Mouse (Mus musculus): Measurements from ENCODE around the gene Ino80. TPM values are rescaled to one million over a fixed set of nuclear protein-coding genes. Genes with fewer than 3 reads are reported as not detected.

Gene Ino80
- polyA plus RNA-seq, 3 experiments from 2014 or later = 4.5 to 8.9 (median 7.7) TPM

DNA sequence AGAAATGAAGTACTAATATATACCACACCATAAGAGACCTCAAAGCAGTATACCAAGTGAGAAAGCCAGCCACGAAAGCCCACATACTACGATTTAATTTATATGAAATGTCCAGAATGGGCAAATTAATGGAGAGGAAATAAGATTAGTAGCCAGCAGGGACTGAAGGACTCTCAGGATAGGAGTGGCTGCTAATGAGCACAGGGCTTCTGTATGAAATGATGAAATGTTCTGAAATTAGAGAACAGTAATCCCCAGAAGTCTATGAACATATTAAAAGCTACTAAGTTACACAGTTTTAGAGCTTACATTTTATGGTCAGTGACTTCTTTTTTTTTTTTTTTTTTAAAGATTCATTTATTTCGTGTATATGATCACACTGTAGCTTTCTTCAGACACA lies 22.9 kb downstream of the Ino80 start:
- no peak for ATAC-seq

DNA sequence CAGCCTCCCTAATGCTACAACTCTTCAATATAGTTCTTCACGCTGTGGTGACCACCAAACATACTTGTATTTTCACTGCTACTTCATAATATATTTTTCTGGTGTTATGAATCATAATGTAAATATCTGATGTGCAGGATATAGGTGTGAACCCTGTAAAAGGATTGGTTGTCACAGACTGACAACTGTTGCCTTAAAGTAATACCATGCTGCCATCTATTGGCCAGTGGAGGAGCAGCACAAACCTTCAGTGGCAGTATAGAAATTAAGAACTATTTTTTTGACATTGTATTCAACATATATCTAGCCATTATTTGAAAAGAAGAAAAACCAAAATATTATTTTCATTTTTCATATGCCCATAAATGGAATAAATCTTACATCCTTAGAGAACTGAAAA lies 40.5 kb downstream of the Ino80 start:
- peak; percentile 81 for ATAC-seq

DNA sequence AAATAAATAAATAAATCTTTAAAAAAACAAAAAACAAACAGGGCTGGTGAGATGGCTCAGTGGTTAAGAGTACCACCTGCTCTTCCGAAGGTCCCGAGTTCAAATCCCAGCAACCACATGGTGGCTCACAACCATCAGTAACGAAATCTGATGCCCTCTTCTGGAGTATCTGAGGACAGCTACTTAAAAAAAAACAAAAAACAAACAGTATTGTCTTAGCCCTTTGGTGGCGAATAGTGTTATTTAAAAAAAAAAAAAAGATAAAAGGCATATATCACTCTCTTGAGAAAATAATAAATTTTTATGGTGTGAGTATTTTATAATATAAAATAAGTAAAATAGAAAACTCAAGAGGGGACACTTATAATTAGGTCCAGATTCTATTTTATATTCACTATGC lies 41.0 kb downstream of the Ino80 start:
- ATAC-seq = no peak

DNA sequence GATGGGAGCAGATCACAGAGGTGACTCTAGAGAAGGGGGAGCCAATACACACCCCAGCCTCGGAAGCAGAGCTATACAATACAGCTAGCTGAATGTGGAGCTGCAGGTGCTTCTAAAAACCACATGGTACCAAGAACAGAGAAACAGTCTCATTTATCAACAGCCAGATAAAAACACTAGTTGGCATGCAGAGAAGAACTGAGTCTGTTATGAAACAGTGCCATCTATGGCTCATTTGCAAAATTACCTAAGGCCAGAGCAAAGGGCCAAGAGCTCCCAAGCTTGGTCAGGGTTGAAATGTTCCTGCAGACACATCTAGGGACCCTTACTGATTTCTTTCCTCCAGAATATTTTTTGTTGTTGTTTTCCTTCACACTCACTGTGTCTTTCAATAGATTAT lies 63.7 kb downstream of the Ino80 start:
- ATAC-seq = peak; percentile 48

DNA sequence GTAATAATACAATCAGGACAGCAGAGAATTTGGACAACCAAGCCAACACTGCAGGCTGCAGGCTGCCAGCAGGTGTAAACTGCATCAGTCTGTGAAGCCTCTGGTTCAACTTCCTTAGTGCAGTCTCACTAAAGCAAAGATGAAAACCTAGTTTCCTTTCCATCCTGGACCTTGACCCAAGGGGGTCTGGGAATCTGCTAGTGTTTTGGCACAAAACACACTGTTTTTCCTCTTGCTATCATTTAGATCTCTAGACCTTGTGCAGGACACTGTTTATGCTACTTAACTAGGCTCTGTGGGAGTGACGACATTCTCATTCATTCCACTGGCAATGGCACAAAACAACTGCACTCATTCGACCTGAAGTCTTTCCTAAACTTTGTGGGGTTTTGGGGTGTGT lies 65.8 kb downstream of the Ino80 start:
- no peak for ATAC-seq

GRCm38 (mm10) chr2:119411016-119411415 lies 66.5 kb downstream of the Ino80 start:
- no peak for ATAC-seq

DNA sequence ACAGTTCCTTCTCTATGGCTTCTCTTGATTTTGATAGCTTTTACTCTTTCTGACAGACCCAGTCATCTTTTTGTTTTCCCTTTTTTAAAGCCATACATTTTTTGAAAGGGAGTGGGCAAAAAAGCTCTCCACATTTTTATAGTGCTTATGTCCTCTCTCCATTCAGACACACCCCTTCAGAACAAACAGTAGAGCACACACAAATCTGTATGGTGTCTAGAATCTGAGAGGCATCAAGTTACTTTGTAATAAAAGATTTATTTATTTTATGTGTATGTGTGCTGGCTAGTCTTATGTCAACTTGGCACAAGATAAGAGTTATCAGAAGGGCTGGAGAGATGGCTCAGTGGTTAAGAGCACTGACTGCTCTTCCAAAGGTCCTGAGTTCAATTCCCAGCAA lies 68.8 kb downstream of the Ino80 start:
- ATAC-seq = no peak

- no peak for ATAC-seq
Measured at GRCm38 (mm10) chr2:119408278-119408677, 69.2 kb downstream of the Ino80 start.

- ATAC-seq = no peak
Measured at GRCm38 (mm10) chr2:119399313-119399712, 78.2 kb downstream of the Ino80 start.

GRCm38 (mm10) chr2:119398665-119399064 lies 78.8 kb downstream of the Ino80 start:
- ATAC-seq = no peak

DNA sequence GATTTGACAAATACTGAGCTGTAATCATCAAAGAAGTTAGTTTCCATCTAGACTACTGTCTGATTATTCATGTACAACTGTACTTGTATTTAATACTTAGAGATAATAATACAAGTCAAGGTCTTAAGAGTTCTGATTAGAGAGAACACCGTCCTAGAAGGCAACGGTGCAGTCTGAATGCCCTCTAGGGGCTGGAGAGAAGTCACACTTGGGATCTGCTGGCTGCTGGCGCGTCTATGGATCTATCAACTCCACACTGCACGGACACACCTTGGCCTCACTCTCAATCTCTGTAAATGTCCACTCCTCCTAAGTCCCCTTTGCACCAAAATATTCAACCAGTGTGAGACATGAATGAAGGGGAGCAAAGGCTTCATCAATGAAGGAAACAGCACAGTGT lies 79.2 kb downstream of the Ino80 start:
- no peak for ATAC-seq

DNA sequence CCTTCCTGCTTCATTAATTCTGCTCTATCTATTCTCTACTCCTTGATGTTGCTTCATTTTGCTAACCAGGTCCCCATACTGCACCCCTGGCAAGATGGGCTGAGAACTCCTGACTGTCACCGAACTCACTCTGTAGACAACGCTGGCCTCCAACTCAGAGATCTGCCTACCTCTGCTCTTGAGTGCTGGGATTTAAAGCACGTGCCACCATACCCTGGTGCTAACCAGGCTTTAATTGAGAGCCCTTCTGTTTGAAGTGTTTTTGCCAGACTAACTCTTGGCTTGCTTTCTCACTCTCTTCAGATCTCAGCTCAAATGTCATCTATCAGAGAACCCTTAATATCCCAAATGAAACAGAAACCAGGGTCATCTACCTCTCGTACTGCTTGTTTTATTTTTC lies 87.5 kb downstream of the Ino80 start:
- no peak for ATAC-seq

DNA sequence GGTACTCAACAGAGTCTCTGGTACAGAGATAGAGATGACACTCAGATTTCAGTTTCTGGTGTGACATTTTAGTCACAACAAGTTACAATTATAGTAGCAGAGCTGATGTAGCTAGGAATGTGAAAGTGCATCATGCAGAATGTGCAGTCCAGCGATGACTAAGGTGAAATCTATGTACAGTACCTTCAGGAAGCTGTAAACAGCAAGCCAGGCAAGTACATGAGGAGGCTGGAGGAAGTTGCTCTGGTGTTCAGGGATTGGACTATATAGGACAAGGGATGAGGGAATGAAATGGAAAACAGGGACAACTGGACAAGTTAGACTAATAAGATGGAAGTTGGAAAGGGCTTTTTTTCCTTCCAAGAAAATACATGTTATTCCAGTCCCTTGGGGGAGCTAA lies 89.2 kb downstream of the Ino80 start:
- ATAC-seq = no peak

GRCm38 (mm10) chr2:119379455-119379854 lies 98.0 kb downstream of the Ino80 start:
- no peak for ATAC-seq

DNA sequence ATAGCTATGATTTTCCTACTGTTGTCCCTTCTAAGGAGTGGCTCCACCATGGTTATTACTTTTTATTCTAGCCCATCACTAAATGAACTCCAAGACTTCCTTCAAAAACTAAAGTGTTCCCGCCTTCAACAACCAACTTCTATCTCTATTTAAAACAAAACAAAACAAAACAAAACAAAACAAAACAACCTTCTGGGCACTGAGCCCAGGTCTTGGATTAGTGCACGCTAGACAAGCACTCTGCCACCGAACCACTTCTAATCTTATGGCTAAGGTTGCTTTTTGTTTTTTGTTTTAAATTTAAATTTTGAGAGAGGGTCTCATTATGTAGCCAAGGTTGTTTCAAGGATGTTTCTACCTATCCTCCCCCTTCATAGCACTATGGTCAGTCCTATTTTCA lies 99.7 kb downstream of the Ino80 start:
- no peak for ATAC-seq

DNA sequence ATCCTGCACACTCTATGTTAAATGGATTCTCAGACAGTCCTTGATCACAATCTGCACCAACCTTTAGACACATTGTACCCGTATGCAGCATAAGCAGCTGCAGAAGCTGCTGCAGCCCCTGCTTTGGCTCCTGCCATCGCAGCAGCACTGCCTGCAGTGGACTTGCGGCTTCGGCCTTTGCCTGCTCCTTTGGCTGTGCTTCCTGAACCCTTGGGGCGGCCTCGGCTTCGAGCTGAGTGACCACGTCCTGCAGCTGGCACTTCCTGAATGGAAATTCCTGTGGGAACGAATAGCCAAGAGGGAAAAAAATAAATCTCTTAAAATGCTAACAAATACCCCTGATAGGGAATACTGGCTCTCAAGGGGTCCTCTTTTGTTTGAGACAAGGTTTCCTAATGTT lies 100.2 kb downstream of the Ino80 start:
- no peak for ATAC-seq

DNA sequence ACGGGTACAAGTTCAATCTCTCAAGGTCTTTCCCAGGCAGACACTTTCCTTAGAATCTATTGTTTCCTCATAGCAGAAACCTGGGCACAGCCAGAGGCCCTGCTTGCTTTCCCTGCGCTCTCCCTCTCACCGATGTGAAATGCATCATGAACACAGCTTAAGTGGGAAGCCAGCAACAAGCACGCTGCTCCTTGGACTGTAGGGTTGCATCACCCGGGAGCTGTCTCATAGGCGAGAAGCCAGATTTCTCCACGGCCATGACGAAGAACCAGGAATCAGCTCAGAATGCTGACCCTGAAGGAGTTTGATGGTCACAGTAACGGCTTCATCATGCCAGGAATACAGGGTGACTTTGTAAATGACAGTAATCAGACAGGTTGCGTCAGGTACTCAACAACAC lies 107.4 kb downstream of the Ino80 start:
- ATAC-seq = no peak

DNA sequence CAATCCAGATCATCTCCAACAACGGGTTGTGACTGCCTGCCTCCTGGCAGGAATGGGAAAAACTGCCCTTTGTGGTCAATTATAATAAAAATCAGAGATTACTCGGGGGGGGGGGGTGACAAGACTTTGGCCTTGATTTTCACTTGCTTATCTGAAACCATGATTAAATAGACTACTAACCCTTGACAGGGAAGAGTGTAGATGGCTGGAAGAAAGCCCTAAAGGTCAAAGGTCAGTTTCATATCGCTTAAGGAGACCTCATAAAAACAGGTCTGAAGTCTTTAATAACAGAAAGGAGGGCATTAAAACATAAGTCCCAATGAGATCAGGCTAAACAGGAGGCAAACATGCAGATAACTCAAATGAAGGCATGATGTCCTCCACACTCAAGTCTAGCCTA lies 110.1 kb downstream of the Ino80 start:
- ATAC-seq = no peak

GRCm38 (mm10) chr2:119364969-119365368 lies 112.5 kb downstream of the Ino80 start:
- no peak for ATAC-seq

DNA sequence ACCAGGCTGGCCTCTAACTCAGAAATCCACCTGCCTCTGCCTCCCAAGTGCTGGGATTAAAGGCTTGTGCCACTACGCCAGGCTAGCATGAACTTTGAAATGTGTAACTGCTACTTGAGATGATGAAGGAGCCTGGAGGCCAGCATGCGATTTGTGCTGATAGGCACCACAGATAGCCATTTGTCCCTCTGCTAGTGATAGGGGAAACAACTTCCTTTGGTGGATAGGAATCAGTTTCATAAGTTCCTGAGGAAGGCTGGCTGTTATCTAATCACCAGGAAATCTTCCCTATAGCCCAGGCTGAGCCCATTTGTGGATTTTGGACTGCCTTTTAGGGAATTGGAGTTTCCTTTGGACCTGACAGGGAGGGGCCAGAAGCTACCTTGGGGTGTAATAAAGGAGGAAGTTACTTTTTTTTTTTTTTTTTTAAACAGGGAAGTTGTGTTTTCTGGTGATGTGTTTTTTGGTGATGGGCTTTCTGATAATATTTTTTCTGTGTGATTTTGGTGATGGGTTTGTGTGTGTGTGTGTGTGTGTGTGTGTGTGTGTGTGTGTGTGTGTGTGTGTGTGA lies 117.7 kb downstream of the Ino80 start:
- ATAC-seq = no peak

- no peak for ATAC-seq
Measured at GRCm38 (mm10) chr2:119358249-119358648, 119.2 kb downstream of the Ino80 start.

- no peak for ATAC-seq
Measured at GRCm38 (mm10) chr2:119356805-119357204, 120.7 kb downstream of the Ino80 start.

DNA sequence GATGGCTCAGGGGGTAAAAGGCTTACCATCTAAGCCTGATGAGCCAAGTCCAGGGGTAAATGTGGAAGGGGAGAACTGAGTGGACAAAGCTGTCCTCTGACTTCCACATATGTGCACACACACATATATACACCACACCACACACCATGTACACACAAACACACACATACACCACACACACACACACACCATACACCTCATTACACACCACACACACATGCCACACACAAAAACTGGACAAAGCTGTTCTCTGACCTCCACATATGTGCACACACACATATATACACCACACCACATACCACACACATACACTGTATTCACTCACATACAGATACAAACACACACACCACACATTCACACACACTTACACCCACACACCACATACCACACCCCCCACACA lies 121.2 kb downstream of the Ino80 start:
- ATAC-seq = no peak

GRCm38 (mm10) chr2:119355651-119356050 lies 121.8 kb downstream of the Ino80 start:
- no peak for ATAC-seq

DNA sequence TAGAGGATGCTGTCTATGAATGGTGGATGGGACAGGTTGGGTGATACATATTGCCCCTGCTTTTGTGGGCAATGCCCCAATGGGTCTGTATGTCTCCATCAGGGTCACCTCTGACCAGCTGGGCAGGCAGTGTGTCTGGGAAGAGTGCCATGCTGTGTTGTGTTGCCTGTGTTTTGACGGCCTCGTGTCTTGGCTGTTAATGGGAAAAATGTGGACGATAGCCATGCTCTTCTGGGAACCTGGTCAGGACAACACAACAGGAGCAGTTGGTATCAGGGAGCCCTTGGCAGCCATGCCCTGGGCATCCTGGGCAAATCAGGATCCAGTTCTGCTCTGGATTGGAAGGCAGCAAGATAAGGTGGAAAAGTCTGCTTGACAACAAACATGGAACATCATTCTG lies 122.4 kb downstream of the Ino80 start:
- ATAC-seq = no peak

- no peak for ATAC-seq
Measured at GRCm38 (mm10) chr2:119353707-119354106, 123.8 kb downstream of the Ino80 start.
